Mouse (Mus musculus): Measurements from ENCODE around the gene Smad1. TPM values are rescaled to one million over a fixed set of nuclear protein-coding genes. Genes with fewer than 3 reads are reported as not detected.

Smad1 gene
- total RNA-seq, 1 experiment from 2014 or later: 9.4 TPM

- no peak for ATAC-seq (ENCODE audit: extremely low read depth, insufficient number of reproducible peaks, low FRiP score, poor library complexity, severe bottlenecking)
Measured at GRCm38 (mm10) chr8:79364806-79365205, 34.5 kb downstream of the Smad1 start.

- peak; percentile 31; the same call in 1 of the 2 replicates for ATAC-seq (ENCODE audit: extremely low read depth, insufficient number of reproducible peaks, low FRiP score, poor library complexity, severe bottlenecking)
Measured at GRCm38 (mm10) chr8:79362430-79362829, 36.9 kb downstream of the Smad1 start.

- ATAC-seq (ENCODE audit: extremely low read depth, insufficient number of reproducible peaks, low FRiP score, poor library complexity, severe bottlenecking): no peak
Measured at GRCm38 (mm10) chr8:79360774-79361527, 38.4 kb downstream of the Smad1 start.

GRCm38 (mm10) chr8:79360302-79360701 lies 39.0 kb downstream of the Smad1 start:
- ATAC-seq (ENCODE audit: extremely low read depth, insufficient number of reproducible peaks, low FRiP score, poor library complexity, severe bottlenecking): no peak

- no peak for ATAC-seq (ENCODE audit: extremely low read depth, insufficient number of reproducible peaks, low FRiP score, poor library complexity, severe bottlenecking)
Measured at GRCm38 (mm10) chr8:79355721-79356434, 43.4 kb downstream of the Smad1 start.

GRCm38 (mm10) chr8:79354009-79354408 lies 45.3 kb downstream of the Smad1 start:
- no peak for ATAC-seq (ENCODE audit: extremely low read depth, insufficient number of reproducible peaks, low FRiP score, poor library complexity, severe bottlenecking)

GRCm38 (mm10) chr8:79351916-79352315 lies 47.4 kb downstream of the Smad1 start:
- ATAC-seq (ENCODE audit: extremely low read depth, insufficient number of reproducible peaks, low FRiP score, poor library complexity, severe bottlenecking): no peak

- no peak for ATAC-seq (ENCODE audit: extremely low read depth, insufficient number of reproducible peaks, low FRiP score, poor library complexity, severe bottlenecking)
Measured at GRCm38 (mm10) chr8:79350805-79351204, 48.5 kb downstream of the Smad1 start.

GRCm38 (mm10) chr8:79350094-79350593 lies 49.2 kb downstream of the Smad1 start:
- ATAC-seq (ENCODE audit: extremely low read depth, insufficient number of reproducible peaks, low FRiP score, poor library complexity, severe bottlenecking): no peak

- ATAC-seq (ENCODE audit: extremely low read depth, insufficient number of reproducible peaks, low FRiP score, poor library complexity, severe bottlenecking): no peak
Measured at GRCm38 (mm10) chr8:79346414-79346813, 52.9 kb downstream of the Smad1 start.

GRCm38 (mm10) chr8:79345856-79346255 lies 53.5 kb downstream of the Smad1 start:
- ATAC-seq (ENCODE audit: extremely low read depth, insufficient number of reproducible peaks, low FRiP score, poor library complexity, severe bottlenecking): no peak

- ATAC-seq (ENCODE audit: extremely low read depth, insufficient number of reproducible peaks, low FRiP score, poor library complexity, severe bottlenecking): no peak
Measured at GRCm38 (mm10) chr8:79341236-79341635, 58.1 kb downstream of the Smad1 start.

GRCm38 (mm10) chr8:79339555-79339954 lies 59.8 kb downstream of the Smad1 start:
- no peak for ATAC-seq (ENCODE audit: extremely low read depth, insufficient number of reproducible peaks, low FRiP score, poor library complexity, severe bottlenecking)

- no peak for ATAC-seq (ENCODE audit: extremely low read depth, insufficient number of reproducible peaks, low FRiP score, poor library complexity, severe bottlenecking)
Measured at GRCm38 (mm10) chr8:79338619-79339018, 60.7 kb downstream of the Smad1 start.

- ATAC-seq (ENCODE audit: extremely low read depth, insufficient number of reproducible peaks, low FRiP score, poor library complexity, severe bottlenecking): no peak
Measured at GRCm38 (mm10) chr8:79332109-79332900, 67.0 kb downstream of the Smad1 start.

- no peak for ATAC-seq (ENCODE audit: extremely low read depth, insufficient number of reproducible peaks, low FRiP score, poor library complexity, severe bottlenecking)
Measured at GRCm38 (mm10) chr8:79331571-79331970, 67.7 kb downstream of the Smad1 start.

GRCm38 (mm10) chr8:79331017-79331416 lies 68.3 kb downstream of the Smad1 start:
- ATAC-seq (ENCODE audit: extremely low read depth, insufficient number of reproducible peaks, low FRiP score, poor library complexity, severe bottlenecking): no peak

GRCm38 (mm10) chr8:79329735-79330134 lies 69.6 kb downstream of the Smad1 start:
- ATAC-seq (ENCODE audit: extremely low read depth, insufficient number of reproducible peaks, low FRiP score, poor library complexity, severe bottlenecking): no peak

- peak; percentile 67; the same call in 1 of the 2 replicates for ATAC-seq (ENCODE audit: extremely low read depth, insufficient number of reproducible peaks, low FRiP score, poor library complexity, severe bottlenecking)
Measured at GRCm38 (mm10) chr8:79329182-79329581, 70.1 kb downstream of the Smad1 start.

Measured in neutrophil, adult 5-6 weeks (primary cell).